Mouse (Mus musculus) embryonic facial prominence, embryonic 14.5 days (tissue): ENCODE data around the gene Swap70. TPM values are rescaled to one million over a fixed set of nuclear protein-coding genes. Genes with fewer than 3 reads are reported as not detected.

Experiments
- ATAC-seq: fragments of 200-750 bp; cut with Nextera tagmentation; 2 replicates; pipeline ENCODE4 v1.8.0; 2017; ENCODE audit warnings: low read depth, moderate number of reproducible peaks, moderate TSS enrichment
- DNase-seq: peaks from one replicate; pipeline ENCODE4 v3.0.0-alpha.2; 2015; ENCODE audit warnings: low spot score
- H3K27ac ChIP-seq: fragments of 300-500 bp; sonication (generic); replicated peaks from 2 replicates; pipeline ENCODE4 v1.5.1; 2014; ENCODE audit warnings: low read depth, mild to moderate bottlenecking, low read length, moderate library complexity
- H3K27me3 ChIP-seq: fragments of 300-500 bp; sonication (generic); replicated peaks from 2 replicates; pipeline ENCODE4 v1.6.1; 2014; ENCODE audit warnings: low read length; ENCODE audit not compliant: control insufficient read depth, insufficient read depth
- H3K36me3 ChIP-seq: fragments of 300-500 bp; sonication (generic); 2 replicates; pipeline ENCODE4 v1.6.1; 2014; ENCODE audit warnings: low read length, mixed read lengths; ENCODE audit not compliant: control insufficient read depth, insufficient read depth
- H3K4me1 ChIP-seq: fragments of 300-500 bp; sonication (generic); 2 replicates; pipeline ENCODE4 v1.6.1; 2014; ENCODE audit warnings: antibody characterized with exemption, low read length; ENCODE audit not compliant: control insufficient read depth, insufficient read depth
- H3K4me2 ChIP-seq: fragments of 300-500 bp; sonication (generic); 2 replicates; pipeline ENCODE4 v1.6.1; 2014; ENCODE audit warnings: low read depth, mild to moderate bottlenecking, low read length, moderate library complexity, mixed read lengths
- H3K4me3 ChIP-seq: fragments of 300-500 bp; sonication (generic); 2 replicates; pipeline ENCODE4 v1.5.1; 2014; ENCODE audit warnings: low read depth, mild to moderate bottlenecking, low read length
- H3K9ac ChIP-seq: fragments of 300-500 bp; sonication (generic); 2 replicates; pipeline ENCODE4 v1.6.1; 2014; ENCODE audit warnings: low read depth, mild to moderate bottlenecking, low read length, moderate library complexity, mixed read lengths
- H3K9me3 ChIP-seq: fragments of 300-500 bp; sonication (generic); 2 replicates; pipeline ENCODE4 v1.6.1; 2016; ENCODE audit warnings: low read length; ENCODE audit not compliant: control insufficient read depth
- WGBS: fragments of 180-500 bp; shearing (Covaris S2); extraction: QIAGEN DNeasy Blood & Tissue Kit; methylation state at CpG from one replicate; pipeline ENCODE4 v1.1.7; 2014; 5-methylcytosine and 5-hydroxymethylcytosine counted together
- polyA plus RNA-seq: library from polyadenylated mRNA; unstranded; fragments of >200 nt; fragmentation: Nextera tagmentation; extraction: Ambion mirVana; gene quantifications from 2 replicates; pipeline ENCODE4 v1.2.1, GENCODE M21; 2014

Gene Swap70
- polyA plus RNA-seq, 1 experiment from 2014 or later = 29.2 TPM

DNA sequence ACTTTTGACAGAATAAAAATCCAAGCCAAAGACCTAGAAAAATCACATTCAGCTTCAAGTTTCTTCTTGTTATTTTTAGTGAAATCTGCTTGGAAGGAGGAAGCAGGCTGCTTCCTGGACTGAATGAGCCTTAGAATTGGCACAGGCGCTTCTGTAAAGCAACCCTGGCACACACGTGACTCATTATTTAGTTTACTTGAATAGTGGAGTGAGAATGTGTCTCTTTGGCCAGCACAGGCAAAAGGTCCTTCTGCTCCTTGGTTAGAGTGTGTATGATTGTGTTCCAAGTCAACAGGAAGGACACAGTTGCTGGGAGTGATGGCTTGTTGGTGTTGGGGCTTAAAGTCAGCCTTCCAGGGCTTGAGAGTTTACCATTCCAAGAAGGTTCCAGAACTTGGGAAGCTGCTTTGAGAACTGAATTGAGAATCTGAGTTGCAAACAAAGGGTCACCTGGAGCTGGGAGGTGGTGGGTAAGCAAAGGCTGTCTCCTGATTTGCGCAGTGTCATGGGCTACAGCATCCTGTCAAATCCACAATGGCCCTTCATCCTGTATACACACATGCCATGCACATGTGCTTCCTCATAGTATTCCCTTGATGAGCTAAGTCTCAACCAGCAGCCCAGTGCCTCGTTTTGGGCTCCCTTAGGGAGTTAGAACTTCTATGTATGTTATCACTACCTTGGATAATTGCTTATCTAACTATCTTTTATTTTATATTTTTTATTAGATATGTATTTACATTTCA, 38.6 kb downstream of the Swap70 start:
- 66% methylated on average over 4 of the region's 4 CpGs for WGBS
- no peak overlapping the region for H3K9ac ChIP-seq
- H3K27me3 ChIP-seq = no peaks in the 10 kb centered on the region
- peak overlapping the region; percentile 53; the same call in 1 of the 2 replicates for H3K27ac ChIP-seq
- DNase-seq (peak; percentile 68), ATAC-seq (no peak)
- H3K36me3 ChIP-seq = no peaks in the 10 kb centered on the region
- H3K9me3 ChIP-seq = no peaks in the 10 kb centered on the region
- no peak overlapping the region for H3K4me3 ChIP-seq
- 0 out of 2 replicates have a peak, but pooled peaks cover 5% of the 10 kb centered on the region for H3K4me1 ChIP-seq
- no peak overlapping the region for H3K4me2 ChIP-seq

DNA sequence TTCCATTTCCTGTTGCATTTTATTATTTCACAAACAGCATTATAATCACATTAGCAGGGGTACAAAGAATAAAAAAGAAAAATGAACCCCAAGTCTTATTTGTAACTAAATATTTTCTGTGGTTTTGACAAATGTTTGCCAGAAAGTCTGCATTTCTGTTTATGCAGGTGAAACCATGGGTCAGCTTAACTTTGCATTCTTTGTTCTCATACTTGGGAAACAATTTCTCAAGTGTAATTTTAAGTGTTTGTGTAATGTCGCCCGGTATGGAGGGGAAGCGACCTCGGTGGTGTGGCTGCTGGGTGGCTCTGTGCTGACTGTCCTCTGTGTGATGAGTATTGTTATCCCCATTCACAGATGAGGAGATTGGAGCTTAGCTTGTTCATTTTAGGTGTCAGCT, 40.3 kb downstream of the Swap70 start:
- Histone ChIP-seq H3K4me1 (0 out of 2 replicates have a peak, but pooled peaks cover 5% of the 10 kb centered on the region), H3K9ac (no peak overlapping the region), H3K27ac (no peak overlapping the region), H3K36me3 (no peaks in the 10 kb centered on the region), H3K4me2 (no peak overlapping the region), H3K4me3 (no peak overlapping the region), H3K9me3 (no peaks in the 10 kb centered on the region), H3K27me3 (no peaks in the 10 kb centered on the region)
- ATAC-seq = no peak
- DNase-seq = no peak
- WGBS = 69% methylated on average over 4 of the region's 4 CpGs

DNA sequence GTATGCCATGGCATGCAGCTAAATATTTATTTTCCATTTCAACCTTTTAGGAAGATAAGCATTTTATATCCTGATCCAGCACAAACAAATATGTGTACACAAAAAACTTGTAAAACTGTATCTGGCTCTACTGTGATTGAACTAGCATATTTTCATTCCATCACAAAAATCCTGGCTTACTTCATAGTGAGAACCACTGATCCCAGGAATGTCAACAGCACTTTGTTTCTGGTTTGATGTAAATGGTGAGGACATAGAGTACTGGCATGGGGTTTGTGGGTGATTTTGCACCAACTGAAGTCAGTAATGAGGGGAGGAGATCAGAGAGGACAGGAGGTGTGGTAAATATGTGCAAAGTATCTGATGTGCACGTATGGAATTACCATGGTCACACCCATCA, 41.1 kb downstream of the Swap70 start:
- ATAC-seq (no peak), DNase-seq (no peak)
- Histone ChIP-seq H3K9ac (no peak overlapping the region), H3K27ac (no peak overlapping the region), H3K27me3 (no peaks in the 10 kb centered on the region), H3K9me3 (no peaks in the 10 kb centered on the region), H3K4me2 (no peak overlapping the region), H3K4me1 (0 out of 2 replicates have a peak, but pooled peaks cover 5% of the 10 kb centered on the region), H3K4me3 (no peak overlapping the region), H3K36me3 (0 out of 2 replicates have a peak, but pooled peaks cover under 1% of the 10 kb centered on the region)
- WGBS = 72% methylated on average over 1 of the region's 1 CpGs

DNA sequence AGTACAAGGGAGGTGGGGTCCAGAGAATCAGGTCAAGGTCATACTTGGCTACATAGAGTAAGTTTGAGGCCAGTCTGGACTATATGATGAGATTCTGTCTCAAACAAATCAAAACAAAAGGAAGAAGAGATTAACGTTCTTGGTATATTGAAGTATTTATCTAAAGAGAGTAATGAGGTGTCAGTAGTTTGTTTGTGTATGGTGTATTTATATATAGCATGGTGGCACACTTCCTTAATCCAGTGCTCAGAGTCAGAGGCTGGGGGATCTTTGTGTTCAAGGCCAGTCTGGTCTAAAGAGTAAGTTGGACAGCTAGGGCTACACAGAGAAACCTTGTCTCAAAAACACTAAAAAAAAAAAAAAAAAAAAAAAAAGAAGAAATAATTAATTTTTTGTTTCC, 42.0 kb downstream of the Swap70 start:
- ATAC-seq (no peak), DNase-seq (no peak)
- Histone ChIP-seq H3K27me3 (no peaks in the 10 kb centered on the region), H3K4me3 (no peak overlapping the region), H3K27ac (no peak overlapping the region), H3K4me2 (no peak overlapping the region), H3K9me3 (no peaks in the 10 kb centered on the region), H3K36me3 (peaks cover 6% of the 10 kb centered on the region; the same call in 1 of the 2 replicates), H3K9ac (no peak overlapping the region), H3K4me1 (0 out of 2 replicates have a peak, but pooled peaks cover 5% of the 10 kb centered on the region)
- WGBS = 86% methylated on average over 1 of the region's 1 CpGs

DNA sequence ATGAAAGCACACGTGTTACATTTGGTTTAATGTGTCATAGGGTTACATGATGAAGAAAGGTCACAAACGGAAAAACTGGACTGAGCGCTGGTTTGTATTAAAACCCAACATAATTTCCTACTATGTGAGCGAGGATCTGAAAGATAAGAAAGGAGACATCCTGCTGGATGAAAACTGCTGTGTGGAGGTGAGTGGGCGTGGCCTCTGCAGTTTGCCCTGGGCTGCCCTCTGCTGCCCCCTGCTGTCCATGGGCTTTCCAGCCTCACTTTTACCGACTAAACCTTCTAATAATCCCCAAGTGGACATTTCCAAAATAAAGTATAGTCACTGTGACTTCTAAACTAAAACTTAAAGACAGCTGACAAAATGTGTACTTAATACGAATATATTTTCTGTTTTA, 44.3 kb downstream of the Swap70 start:
- no peak overlapping the region for H3K9ac ChIP-seq
- peaks cover 18% of the 10 kb centered on the region for H3K36me3 ChIP-seq
- H3K9me3 ChIP-seq = no peaks in the 10 kb centered on the region
- DNase-seq = peak; percentile 73
- H3K4me2 ChIP-seq = no peak overlapping the region
- WGBS = 35% methylated on average over 7 of the region's 7 CpGs
- H3K27me3 ChIP-seq = no peaks in the 10 kb centered on the region
- H3K4me1 ChIP-seq = no peaks in the 10 kb centered on the region
- H3K27ac ChIP-seq = no peak overlapping the region
- no peak overlapping the region for H3K4me3 ChIP-seq
- ATAC-seq = no peak

DNA sequence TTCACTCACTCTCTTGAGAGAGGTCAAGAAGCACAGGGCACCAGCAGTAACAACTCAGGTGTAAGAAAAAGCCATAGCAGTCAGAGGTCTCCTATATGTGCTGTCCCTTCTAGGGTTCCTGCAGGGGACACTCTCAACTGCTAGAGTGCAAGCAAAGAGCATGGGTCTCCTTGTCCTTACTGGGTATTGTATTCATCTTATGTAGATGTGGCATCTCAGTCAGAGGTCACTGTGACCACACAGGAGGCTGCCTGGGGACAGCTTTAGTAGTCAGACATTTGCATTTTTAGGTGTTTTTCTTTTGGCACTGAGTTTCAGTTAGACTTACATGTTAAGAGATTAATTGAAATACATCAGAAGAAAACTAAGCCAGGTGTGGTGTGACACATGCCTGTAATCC, 45.5 kb downstream of the Swap70 start:
- Histone ChIP-seq H3K36me3 (peaks cover 18% of the 10 kb centered on the region), H3K4me1 (no peaks in the 10 kb centered on the region), H3K4me2 (no peak overlapping the region), H3K9ac (no peak overlapping the region), H3K27me3 (no peaks in the 10 kb centered on the region), H3K27ac (no peak overlapping the region), H3K4me3 (no peak overlapping the region), H3K9me3 (no peaks in the 10 kb centered on the region)
- DNase-seq = no peak
- ATAC-seq = no peak

DNA sequence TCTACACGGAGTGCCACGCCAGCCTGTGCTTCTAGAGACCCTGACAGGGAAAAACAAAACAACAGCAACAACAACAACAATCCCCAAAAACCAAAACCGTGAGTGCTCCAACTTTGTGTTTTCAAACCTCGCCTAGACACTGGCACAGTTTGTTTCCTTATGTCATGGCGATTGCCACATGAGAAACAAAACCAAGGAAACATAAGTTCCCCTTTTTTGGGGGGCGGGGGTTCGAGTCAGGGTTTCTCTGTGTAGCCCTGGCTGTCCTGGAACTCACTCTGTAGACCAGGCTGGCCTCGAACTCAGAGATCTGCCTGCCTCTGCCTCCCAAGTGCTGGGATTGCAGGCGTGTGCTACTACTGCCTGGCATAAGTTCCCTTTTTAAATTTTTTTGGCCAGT, 46.5 kb downstream of the Swap70 start:
- H3K4me3 ChIP-seq = no peak overlapping the region
- H3K9me3 ChIP-seq = no peaks in the 10 kb centered on the region
- H3K4me2 ChIP-seq = no peak overlapping the region
- no peak overlapping the region for H3K9ac ChIP-seq
- H3K36me3 ChIP-seq = peaks cover 24% of the 10 kb centered on the region
- no peaks in the 10 kb centered on the region for H3K4me1 ChIP-seq
- WGBS = 87% methylated on average over 9 of the region's 9 CpGs
- DNase-seq = no peak
- no peak for ATAC-seq
- no peak overlapping the region for H3K27ac ChIP-seq
- no peaks in the 10 kb centered on the region for H3K27me3 ChIP-seq

DNA sequence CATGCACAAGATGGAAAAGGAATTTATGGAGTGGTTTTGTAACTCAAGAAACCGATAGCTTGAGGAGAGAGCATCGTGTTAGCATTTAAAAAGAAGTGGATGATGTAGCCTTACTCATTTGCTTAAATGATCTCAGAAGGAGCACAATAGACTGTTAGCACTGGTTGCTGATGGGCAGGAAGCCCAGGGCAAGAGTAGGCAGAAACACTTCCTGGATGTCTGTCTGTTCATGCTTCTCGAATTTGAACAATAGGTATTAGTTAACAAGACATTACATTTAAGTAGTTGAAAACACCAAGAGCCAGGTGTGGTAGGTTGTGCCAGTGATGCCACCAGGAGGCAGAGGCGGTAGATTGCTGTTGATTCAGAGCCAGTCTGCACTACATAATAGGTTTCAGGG, 47.0 kb downstream of the Swap70 start:
- H3K4me3 ChIP-seq = no peak overlapping the region
- 83% methylated on average over 4 of the region's 4 CpGs for WGBS
- H3K4me2 ChIP-seq = no peak overlapping the region
- no peak overlapping the region for H3K9ac ChIP-seq
- DNase-seq = no peak
- no peak overlapping the region for H3K27ac ChIP-seq
- H3K9me3 ChIP-seq = no peaks in the 10 kb centered on the region
- H3K36me3 ChIP-seq = peaks cover 29% of the 10 kb centered on the region
- no peaks in the 10 kb centered on the region for H3K4me1 ChIP-seq
- no peaks in the 10 kb centered on the region for H3K27me3 ChIP-seq
- no peak for ATAC-seq

DNA sequence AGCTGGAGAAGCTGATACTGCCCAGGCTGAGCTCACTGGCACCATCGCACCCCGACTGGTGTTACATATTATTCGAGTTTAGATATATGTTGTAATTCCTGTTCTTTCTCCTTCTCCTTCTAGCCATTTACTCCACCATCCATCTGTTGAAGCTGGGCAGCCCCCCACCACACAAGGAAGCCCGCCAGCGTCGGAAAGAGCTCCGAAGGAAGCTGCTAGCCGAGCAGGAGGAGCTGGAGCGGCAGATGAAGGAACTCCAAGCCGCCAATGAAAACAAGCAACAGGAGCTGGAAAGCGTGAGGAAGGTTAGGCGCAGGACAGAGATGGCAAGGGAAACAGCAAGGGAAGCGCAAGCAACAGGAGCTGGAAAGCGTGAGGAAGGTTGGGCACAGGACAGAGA, 48.3 kb downstream of the Swap70 start:
- Histone ChIP-seq H3K27me3 (no peaks in the 10 kb centered on the region), H3K4me3 (no peak overlapping the region), H3K4me1 (no peaks in the 10 kb centered on the region), H3K9me3 (no peaks in the 10 kb centered on the region), H3K9ac (no peak overlapping the region), H3K4me2 (no peak overlapping the region), H3K27ac (no peak overlapping the region), H3K36me3 (peaks cover 39% of the 10 kb centered on the region)
- 84% methylated on average over 14 of the region's 14 CpGs for WGBS
- DNase-seq = no peak
- ATAC-seq = no peak
